Mouse (Mus musculus) CD8-positive naive resting alpha-beta T cell, adult 57 days (primary cell): Measurements from ENCODE around the gene Cysrt1. TPM values are rescaled to one million over a fixed set of nuclear protein-coding genes. Genes with fewer than 3 reads are reported as not detected.

Experiments used
- total RNA-seq: library from RNA; stranded (reverse); gene quantifications from one replicate; pipeline ENCODE4 v1.2.4, GENCODE M21; 2023

Gene Cysrt1
- total RNA-seq = not detected

DNA sequence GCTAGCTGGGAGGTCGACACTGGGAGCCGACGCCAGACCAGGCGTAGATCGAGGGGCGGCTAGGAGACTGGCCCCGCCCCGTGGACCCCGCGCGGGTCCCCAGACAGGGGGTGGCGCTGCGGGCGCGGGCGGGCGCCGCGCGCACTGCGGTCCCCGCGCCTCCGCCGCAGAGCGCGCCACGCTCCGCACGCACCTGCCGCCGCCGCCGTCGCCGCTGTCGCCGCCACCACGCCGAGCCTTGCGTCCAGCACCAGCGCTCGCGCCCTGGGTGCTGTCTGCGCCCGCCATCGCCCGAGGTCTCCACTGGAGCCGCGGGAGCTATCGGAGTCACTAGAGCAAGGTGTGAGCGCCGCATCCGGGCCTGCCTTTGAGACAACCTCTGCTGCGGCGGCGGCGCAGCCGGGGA, at the start of gene Cysrt1, which contains the start of gene Rnf208:
Gene Cysrt1 (minus strand): TSS at position 352 of the 406 bp plus-strand sequence.
Gene Rnf208 (plus strand): TSS at position 155 of the 406 bp plus-strand sequence.

DNA sequence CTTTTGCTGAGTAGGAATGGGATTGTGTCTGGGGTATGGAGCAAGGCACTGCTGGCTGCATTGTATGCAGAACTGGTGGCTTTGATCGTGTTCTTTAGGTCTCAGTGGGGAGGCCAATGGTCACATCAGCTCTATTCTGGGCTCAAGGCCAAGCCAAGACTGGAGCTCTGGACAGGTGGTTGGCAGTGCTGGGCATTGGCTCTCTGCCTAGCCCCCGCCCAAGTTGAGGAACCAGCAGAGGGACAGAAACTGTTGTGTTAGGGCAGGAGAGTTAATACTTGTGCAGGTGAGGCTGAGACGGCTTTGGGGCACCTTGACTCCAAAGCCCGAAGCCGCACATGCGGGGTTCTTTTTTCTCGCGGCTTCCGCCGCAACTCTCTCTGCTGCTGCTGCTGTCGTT, 47.4 kb upstream of the Cysrt1 start, which contains the start of gene Lrrc26:
Gene Lrrc26 (plus strand): TSS at position 265 of the 400 bp plus-strand sequence.

DNA sequence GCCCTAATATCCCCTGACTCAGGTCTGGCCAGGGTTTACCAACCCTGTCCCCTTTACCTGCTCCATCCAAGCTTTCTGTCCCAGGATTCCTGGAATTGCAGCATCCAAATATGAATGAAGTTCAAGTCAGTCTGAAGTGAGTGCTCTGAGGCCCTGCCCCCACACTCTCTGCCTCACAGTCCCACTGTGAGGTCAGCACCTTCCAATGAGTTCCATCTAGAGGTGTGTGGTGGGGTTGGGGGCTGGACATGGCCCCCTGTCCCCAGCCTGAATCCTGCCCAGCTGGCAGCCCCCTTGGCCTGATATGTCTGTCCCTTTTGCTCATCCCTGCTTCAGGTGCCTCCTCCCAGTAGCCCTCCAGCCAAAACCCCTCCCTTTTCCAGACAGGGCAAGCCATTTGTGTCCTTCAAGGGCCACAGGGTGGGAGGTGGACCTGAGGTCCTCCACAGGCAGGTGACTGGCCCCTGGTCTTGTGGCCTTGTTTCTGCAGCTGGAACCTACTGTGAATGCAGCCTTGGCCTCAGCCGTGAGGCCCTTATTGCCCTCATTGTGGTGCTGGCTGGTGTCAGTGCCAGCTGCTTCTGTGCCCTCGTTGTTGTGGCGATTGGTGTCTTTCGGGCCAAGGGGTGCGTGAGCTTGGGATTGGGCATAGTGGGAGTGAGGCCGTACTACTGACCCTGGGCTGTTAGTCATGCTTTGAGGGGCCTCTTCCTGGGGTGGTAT, 45.8 kb upstream of the Cysrt1 start, which contains the start of gene Tmem210:
Gene Tmem210 (plus strand): TSS at position 219 of the 723 bp plus-strand sequence.

DNA sequence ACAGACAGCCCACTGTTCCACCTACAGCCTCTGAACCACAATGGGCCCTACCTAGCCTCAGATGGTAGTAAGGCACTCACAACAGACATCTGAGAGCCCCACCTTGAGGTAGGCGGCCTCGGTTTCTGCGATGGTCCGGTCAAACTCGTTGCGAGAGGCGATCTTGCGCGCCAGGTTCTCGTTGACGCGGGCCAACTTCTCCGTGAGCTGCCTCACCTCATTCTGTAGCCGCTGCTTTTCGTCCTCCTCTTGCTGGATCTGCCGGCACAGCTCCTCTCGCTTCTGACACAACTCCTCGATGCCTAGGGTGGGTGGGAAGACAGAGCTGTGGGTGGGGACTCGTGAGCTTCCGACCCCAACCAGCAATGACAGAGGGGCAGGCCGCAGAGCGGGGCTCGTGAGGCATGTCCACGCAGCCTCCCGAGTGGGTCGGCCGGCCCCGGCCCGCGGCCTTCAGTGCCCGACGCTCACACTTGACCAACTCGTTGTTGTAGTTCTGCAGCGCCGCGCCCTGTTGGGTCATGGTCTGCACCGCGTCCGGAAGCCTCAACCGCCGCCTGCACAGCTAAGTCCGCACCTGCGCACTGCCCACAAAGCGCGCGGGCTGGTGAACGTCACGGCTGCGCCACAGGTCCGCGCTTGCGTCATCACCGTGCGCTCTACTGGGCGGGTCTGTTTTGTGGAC, 29.7 kb upstream of the Cysrt1 start, which contains the start of the genes Ssna1 and Anapc2:
Gene Ssna1 (minus strand): TSS at position 612 of the 685 bp plus-strand sequence.
Gene Anapc2 (plus strand): TSS at position 652 of the 685 bp plus-strand sequence.

DNA sequence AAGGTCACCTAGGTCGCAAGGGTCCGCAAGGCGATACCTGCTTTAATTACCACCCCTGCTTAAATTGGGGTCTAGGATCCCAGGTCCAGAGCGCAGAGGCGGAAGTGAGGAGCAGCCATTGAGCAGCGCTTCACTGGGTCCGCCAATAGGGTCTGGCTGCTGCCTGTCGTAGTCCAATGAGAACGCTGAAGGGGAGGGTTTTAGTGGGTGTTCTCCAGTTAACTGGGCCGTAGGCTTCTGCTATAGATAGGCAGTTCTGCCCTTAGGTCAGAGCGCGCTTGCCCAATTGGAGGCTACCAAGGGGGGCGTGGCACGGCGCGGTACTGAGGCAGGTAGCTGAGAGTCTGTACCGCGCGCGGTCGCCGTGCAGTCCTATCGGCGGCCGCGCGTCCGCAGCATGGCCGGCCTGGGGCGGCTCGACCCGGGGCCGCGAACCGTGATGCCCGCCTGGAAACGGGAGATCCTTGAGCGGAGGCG, 20.1 kb upstream of the Cysrt1 start, which contains the start of gene Tprn:
Gene Tprn (plus strand): TSS at position 328 of the 477 bp plus-strand sequence.

GRCm38 (mm10) chr2:25255284-25255779, 13.1 kb upstream of the Cysrt1 start, which contains the start of gene Tmem203:
TSS of gene Tmem203 (plus strand) at chr2:25255439.

GRCm38 (mm10) chr2:25246183-25247072, 4.2 kb upstream of the Cysrt1 start, which contains the start of gene AL732309.1:
TSS of gene AL732309.1 (minus strand) at chr2:25246863.

DNA sequence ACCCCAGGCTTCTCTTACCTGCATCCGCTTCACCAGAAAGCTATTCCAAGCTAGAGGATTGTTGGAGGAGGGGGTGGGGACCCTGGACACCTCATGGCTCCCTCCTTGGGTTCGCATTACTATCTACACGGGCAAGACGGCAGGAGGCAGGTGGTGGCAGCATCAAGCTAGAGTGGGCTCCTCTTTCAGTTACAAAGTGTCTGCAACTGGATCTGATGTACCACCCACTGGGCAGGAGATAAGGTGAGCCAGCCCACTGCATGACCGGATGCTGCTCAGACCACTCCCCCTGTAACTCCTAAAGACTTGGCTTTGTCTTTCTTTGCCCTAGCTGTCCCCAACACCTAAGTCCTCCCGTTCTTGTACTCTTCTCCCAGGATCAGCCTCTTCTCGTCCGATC, 5.6 kb downstream of the Cysrt1 start, which contains the start of gene Rnf224:
Gene Rnf224 (minus strand): TSS at position 174 of the 400 bp plus-strand sequence.

DNA sequence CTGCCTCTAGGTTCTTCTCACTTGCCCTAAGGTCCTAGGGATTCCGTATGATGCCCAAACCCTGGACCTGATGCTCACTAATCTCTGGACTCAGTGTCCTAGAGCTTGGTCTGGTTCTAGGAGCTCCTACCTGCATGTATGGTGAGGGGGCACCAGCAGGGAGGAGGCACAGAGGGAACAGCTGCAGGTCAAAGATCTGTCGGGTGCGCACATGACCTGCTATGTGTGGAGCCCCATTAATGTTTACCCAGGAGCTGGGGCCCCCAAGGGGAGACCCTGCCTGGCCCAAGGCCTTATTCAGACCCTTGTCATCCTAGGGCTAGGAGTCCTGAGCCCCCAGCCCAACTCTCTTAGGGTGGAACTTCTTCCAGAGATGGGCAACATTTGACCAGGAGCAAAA, 8.2 kb downstream of the Cysrt1 start, which contains the start of gene Slc34a3:
Gene Slc34a3 (minus strand): TSS at position 315 of the 400 bp plus-strand sequence.

GRCm38 (mm10) chr2:25224492-25224765, 17.8 kb downstream of the Cysrt1 start, which contains the start of gene Tubb4b:
TSS of gene Tubb4b (minus strand) at chr2:25224702.

DNA sequence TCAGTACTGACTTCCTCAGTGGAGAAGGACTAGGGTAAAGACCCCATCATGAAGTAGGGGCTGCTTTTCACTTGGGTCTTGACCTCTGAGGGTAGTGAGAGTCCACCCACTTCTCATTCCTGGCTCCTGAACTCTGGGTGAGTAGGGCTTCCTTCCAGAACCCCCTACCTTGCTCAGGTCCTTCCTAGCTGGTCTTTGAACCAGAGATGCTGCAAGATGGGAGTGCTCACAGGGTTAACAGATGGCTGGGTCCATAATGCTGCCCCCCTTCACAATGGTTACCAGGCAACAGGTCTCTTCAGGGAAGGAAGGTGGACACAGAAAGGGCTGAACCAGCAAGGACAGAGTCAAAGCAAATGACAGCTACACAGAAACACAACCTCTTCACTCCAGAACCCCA, 23.8 kb downstream of the Cysrt1 start, which contains the start of gene Fam166a:
Gene Fam166a (plus strand): TSS at position 301 of the 400 bp plus-strand sequence.

GRCm38 (mm10) chr2:25214444-25214843, 27.8 kb downstream of the Cysrt1 start, which contains the start of gene Stpg3:
TSS of gene Stpg3 (minus strand) at chr2:25214637.

DNA sequence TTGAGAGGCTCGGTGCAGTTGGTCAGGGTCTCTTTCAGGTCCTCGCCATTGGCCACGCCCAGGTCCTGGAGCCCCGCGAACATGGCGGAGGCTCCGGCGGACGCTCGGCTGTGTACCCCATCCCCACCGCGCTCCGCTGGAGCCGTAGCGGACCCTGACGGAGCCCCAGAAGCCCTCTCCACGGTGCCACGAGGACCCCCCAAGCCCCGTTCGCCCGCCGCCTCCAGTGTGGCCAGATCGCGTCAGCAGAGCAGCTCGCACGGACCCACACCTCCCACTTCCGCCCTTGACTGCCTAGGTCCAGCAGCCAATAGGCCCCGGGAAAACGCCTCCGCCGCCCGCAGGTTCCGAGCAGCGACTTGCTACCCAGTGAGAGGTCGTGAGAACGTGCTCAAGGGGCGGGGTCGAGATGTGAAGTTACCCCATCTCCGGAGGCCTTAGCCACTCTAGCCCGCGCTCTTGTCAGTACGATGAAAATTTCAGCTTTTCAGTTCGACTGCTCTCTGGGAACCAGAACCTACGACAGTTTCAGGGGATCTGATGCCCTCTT, 31.1 kb downstream of the Cysrt1 start, which contains the start of gene Nelfb:
Gene Nelfb (minus strand): TSS at position 369 of the 550 bp plus-strand sequence.

GRCm38 (mm10) chr2:25196172-25196954, 45.9 kb downstream of the Cysrt1 start, which contains the start of gene Tor4a:
TSS of gene Tor4a (minus strand) at chr2:25196886.

Other genes starting within 250 kb of the Cysrt1 start
- gene Nsmf, start 188.1 kb downstream of the Cysrt1 start, total RNA-seq = 22.7 TPM
- gene Entpd8, start 162.1 kb downstream of the Cysrt1 start, total RNA-seq = not detected
- not detected for gene Noxa1, start 147.3 kb downstream of the Cysrt1 start, total RNA-seq
- 3.3 TPM for gene Nrarp, start 61.7 kb downstream of the Cysrt1 start, total RNA-seq
- gene Tor4a, start 45.6 kb downstream of the Cysrt1 start, total RNA-seq = 25.9 TPM
- 68.2 TPM for gene Nelfb, start 31.0 kb downstream of the Cysrt1 start, total RNA-seq
- not detected for gene Stpg3, start 27.8 kb downstream of the Cysrt1 start, total RNA-seq
- gene Fam166a, start 23.7 kb downstream of the Cysrt1 start, total RNA-seq = not detected
- gene Tubb4b, start 17.8 kb downstream of the Cysrt1 start, total RNA-seq = 105 TPM
- gene Slc34a3, start 8.1 kb downstream of the Cysrt1 start, total RNA-seq = not detected
- gene Rnf224, start 5.7 kb downstream of the Cysrt1 start, total RNA-seq = not detected
- not detected for gene Rnf208, start 197 bp downstream of the Cysrt1 start, total RNA-seq
- 11.0 TPM for gene AL732309.1, start 4.4 kb upstream of the Cysrt1 start, total RNA-seq
- 20.6 TPM for gene Tmem203, start 13.0 kb upstream of the Cysrt1 start, total RNA-seq
- 20.0 TPM for gene Tprn, start 20.2 kb upstream of the Cysrt1 start, total RNA-seq
- gene Ssna1, start 30.0 kb upstream of the Cysrt1 start, total RNA-seq = 39.1 TPM
- 92.6 TPM for gene Anapc2, start 30.0 kb upstream of the Cysrt1 start, total RNA-seq
- not detected for gene Tmem210, start 45.7 kb upstream of the Cysrt1 start, total RNA-seq
- not detected for gene Lrrc26, start 47.5 kb upstream of the Cysrt1 start, total RNA-seq
- gene Grin1, start 76.7 kb upstream of the Cysrt1 start, total RNA-seq = not detected
- gene Man1b1, start 89.9 kb upstream of the Cysrt1 start, total RNA-seq = 34.4 TPM
- gene Dpp7, start 113.9 kb upstream of the Cysrt1 start, total RNA-seq = 13.0 TPM
- gene Uap1l1, start 123.2 kb upstream of the Cysrt1 start, total RNA-seq = 12.6 TPM
- gene Sapcd2, start 129.9 kb upstream of the Cysrt1 start, total RNA-seq = not detected
- gene Entpd2, start 153.4 kb upstream of the Cysrt1 start, total RNA-seq = not detected
- 2.3 TPM for gene Npdc1, start 156.9 kb upstream of the Cysrt1 start, total RNA-seq
- gene Fut7, start 180.8 kb upstream of the Cysrt1 start, total RNA-seq = 0.52 TPM
- gene Abca2, start 186.3 kb upstream of the Cysrt1 start, total RNA-seq = 80.3 TPM
- not detected for gene Clic3, start 214.4 kb upstream of the Cysrt1 start, total RNA-seq
- 83.0 TPM for gene Paxx, start 218.6 kb upstream of the Cysrt1 start, total RNA-seq
- gene Ptgds, start 227.6 kb upstream of the Cysrt1 start, total RNA-seq = not detected